Mouse (Mus musculus) liver, postnatal 0 days (tissue): ENCODE measurements at regions not wholly inside any gene's neighbourhood (a gene's known extent, or its start where the extent isn't known, plus 50 kb on each side); places are given as distances from the start of the nearest gene placed in this dataset.

Source experiments
- ATAC-seq: fragments of 200-750 bp; cut with Nextera tagmentation; 2 replicates; pipeline ENCODE4 v1.8.0; 2017; ENCODE audit warnings: mild to moderate bottlenecking, moderate library complexity
- DNase-seq: peaks from one replicate; pipeline ENCODE4 v3.0.0-alpha.2; 2016
- H3K27ac ChIP-seq: fragments of 300-500 bp; sonication (generic); 2 replicates; pipeline ENCODE4 v1.5.1; 2014; ENCODE audit warnings: antibody characterized with exemption, moderate library complexity, mild to moderate bottlenecking, low read depth
- H3K27me3 ChIP-seq: fragments of 300-500 bp; sonication (generic); 2 replicates; pipeline ENCODE4 v1.6.1; 2014; ENCODE audit warnings: low read length, control low read depth, mixed read lengths; ENCODE audit not compliant: insufficient read depth
- H3K36me3 ChIP-seq: fragments of 300-500 bp; sonication (generic); replicated peaks from 2 replicates; pipeline ENCODE4 v1.6.1; 2014; ENCODE audit warnings: mild to moderate bottlenecking, control low read depth, low read length, moderate library complexity, mixed read lengths; ENCODE audit not compliant: insufficient read depth
- H3K4me1 ChIP-seq: fragments of 300-500 bp; sonication (generic); 2 replicates; pipeline ENCODE4 v1.6.1; 2014; ENCODE audit warnings: antibody characterized with exemption, mild to moderate bottlenecking, control low read depth; ENCODE audit not compliant: insufficient read depth
- H3K4me2 ChIP-seq: fragments of 300-500 bp; sonication (generic); 2 replicates; pipeline ENCODE4 v1.6.1; 2014; ENCODE audit warnings: low read depth, mild to moderate bottlenecking, low read length, moderate library complexity, mixed read lengths
- H3K4me3 ChIP-seq: fragments of 300-500 bp; sonication (generic); 2 replicates; pipeline ENCODE4 v1.5.1; 2014; ENCODE audit warnings: low read depth, low read length
- H3K9ac ChIP-seq: fragments of 300-500 bp; sonication (generic); replicated peaks from 2 replicates; pipeline ENCODE4 v1.6.1; 2014; ENCODE audit warnings: mild to moderate bottlenecking, moderate library complexity
- H3K9me3 ChIP-seq: fragments of 300-500 bp; sonication (generic); 2 replicates; pipeline ENCODE4 v1.6.1; 2016; ENCODE audit warnings: mild to moderate bottlenecking, control low read depth, low read length, mixed read lengths
- CTCF ChIP-seq: sonication (generic); IDR thresholded peaks from 2 replicates; pipeline ENCODE4 v1.5.1; 2016; ENCODE audit warnings: antibody characterized with exemption, low read depth
- EP300 ChIP-seq: IDR thresholded peaks from 2 replicates; pipeline ENCODE4 v1.6.1; 2016; ENCODE audit warnings: antibody characterized with exemption, low read depth, mild to moderate bottlenecking
- WGBS: fragments of 180-500 bp; shearing (Covaris S2); extraction: QIAGEN DNeasy Blood & Tissue Kit; methylation state at CpG from one replicate; pipeline ENCODE4 v1.1.7; 2014; ENCODE audit not compliant: insufficient replicate concordance; 5-methylcytosine and 5-hydroxymethylcytosine counted together

DNA sequence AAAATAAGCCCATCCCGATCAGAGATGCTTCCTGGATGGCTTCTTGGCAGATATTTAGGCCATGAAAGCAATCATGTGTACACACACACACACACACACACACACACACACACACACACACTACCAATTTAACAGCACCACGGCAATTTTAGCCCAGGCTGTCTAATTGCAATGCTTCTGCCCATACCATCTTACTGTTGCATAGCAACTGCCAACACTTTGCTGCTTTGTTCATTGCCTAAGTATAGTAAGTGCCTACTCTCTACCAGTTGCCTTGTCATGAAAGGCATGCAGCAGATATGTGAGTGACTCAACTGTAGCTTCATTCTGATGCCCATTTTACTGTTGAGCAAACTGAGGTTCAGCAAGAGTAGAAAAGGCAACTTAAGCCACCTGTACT lies 428.0 kb upstream of the Ercc4 start:
- no peaks in the 10 kb centered on the region for H3K36me3 ChIP-seq
- no peaks in the 10 kb centered on the region for H3K27me3 ChIP-seq
- DNase-seq = no peak
- no peaks in the 10 kb centered on the region for H3K4me1 ChIP-seq
- no peak for ATAC-seq
- TF ChIP-seq CTCF (no peak), EP300 (no peak)
- no peak overlapping the region for H3K9ac ChIP-seq
- H3K27ac ChIP-seq = no peak overlapping the region
- no peaks in the 10 kb centered on the region for H3K9me3 ChIP-seq
- 79% methylated on average over 2 of the region's 2 CpGs for WGBS
- no peak overlapping the region for H3K4me2 ChIP-seq
- H3K4me3 ChIP-seq = no peak overlapping the region

DNA sequence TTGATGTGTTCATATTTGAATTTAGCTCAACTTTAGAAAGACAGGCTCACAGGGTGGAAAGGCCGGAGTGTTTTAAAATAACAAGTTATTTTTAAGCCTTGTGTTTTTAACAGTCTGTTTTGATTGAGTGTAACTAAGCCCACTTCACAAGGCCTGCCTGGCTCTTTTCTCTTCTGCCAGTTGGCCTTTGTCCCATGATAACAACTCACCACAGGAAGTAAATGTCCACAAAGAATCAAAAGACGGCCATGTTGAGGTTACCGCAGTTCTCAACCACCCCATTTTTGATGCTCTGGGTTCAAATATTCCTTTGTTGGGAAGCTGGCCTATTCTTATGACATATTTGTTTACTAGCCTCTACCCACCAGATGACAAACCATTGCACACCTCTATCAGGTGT lies 423.7 kb upstream of the Ercc4 start:
- no peak for ATAC-seq
- H3K4me1 ChIP-seq = no peaks in the 10 kb centered on the region
- H3K9ac ChIP-seq = no peak overlapping the region
- no peak overlapping the region for H3K4me3 ChIP-seq
- H3K9me3 ChIP-seq = no peaks in the 10 kb centered on the region
- 70% methylated on average over 3 of the region's 3 CpGs for WGBS
- no peak for TF ChIP-seq EP300
- no peak for TF ChIP-seq CTCF
- no peaks in the 10 kb centered on the region for H3K27me3 ChIP-seq
- no peak for DNase-seq
- H3K4me2 ChIP-seq = no peak overlapping the region
- no peak overlapping the region for H3K27ac ChIP-seq
- no peaks in the 10 kb centered on the region for H3K36me3 ChIP-seq

GRCm38 (mm10) chr16:12691776-12692175 lies 417.7 kb upstream of the Ercc4 start:
- 28% methylated on average over 3 of the region's 3 CpGs for WGBS
- ATAC-seq = no peak
- H3K9me3 ChIP-seq = no peaks in the 10 kb centered on the region

DNA sequence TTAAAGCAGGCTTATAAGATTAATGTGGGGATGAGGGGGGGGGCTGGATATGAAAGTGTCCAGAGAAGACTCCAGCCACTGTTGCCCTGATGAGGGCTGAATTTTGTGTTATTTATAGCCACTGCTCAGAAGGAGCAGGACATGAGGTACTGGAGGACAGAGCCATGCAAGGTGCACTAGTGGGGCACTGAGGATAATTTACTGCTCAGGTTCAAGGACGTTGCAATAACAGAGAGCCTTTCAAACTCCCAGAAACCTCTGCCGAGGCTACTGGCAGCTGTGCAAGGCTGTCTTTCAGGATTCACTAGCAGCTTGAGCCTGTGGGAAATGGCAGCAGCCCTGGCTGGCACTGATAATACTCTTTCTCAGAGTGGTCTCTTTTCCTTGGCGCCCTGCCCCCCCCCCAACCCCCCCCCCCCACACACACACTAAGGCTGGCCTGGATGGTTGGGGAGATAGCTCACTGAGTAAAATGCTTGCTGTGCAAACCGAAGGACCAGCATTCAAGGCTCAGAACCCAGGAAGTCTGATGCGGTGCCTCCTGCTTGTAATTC lies 416.7 kb upstream of the Ercc4 start:
- Histone ChIP-seq H3K27ac (no peak overlapping the region), H3K36me3 (no peaks in the 10 kb centered on the region), H3K4me3 (no peak overlapping the region), H3K27me3 (no peaks in the 10 kb centered on the region), H3K4me2 (no peak overlapping the region), H3K9me3 (no peaks in the 10 kb centered on the region), H3K4me1 (no peaks in the 10 kb centered on the region), H3K9ac (no peak overlapping the region)
- WGBS = 42% methylated on average over 5 of the region's 5 CpGs
- DNase-seq (no peak), ATAC-seq (no peak)
- TF ChIP-seq EP300 (no peak), CTCF (no peak)

More at GRCm38 (mm10) chr16:12691776-12692175, 417.7 kb upstream of the Ercc4 start:
- Histone ChIP-seq H3K4me3 (no peak overlapping the region), H3K27me3 (no peaks in the 10 kb centered on the region), H3K36me3 (no peaks in the 10 kb centered on the region), H3K4me2 (no peak overlapping the region), H3K9ac (no peak overlapping the region), H3K27ac (no peak overlapping the region), H3K4me1 (no peaks in the 10 kb centered on the region)
- DNase-seq = no peak
- TF ChIP-seq EP300 (no peak), CTCF (no peak)

GRCm38 (mm10) chr16:12693346-12693745 lies 416.1 kb upstream of the Ercc4 start:
- Histone ChIP-seq H3K9ac (no peak overlapping the region), H3K36me3 (no peaks in the 10 kb centered on the region), H3K27ac (no peak overlapping the region), H3K9me3 (no peaks in the 10 kb centered on the region), H3K4me1 (no peaks in the 10 kb centered on the region), H3K27me3 (no peaks in the 10 kb centered on the region), H3K4me3 (no peak overlapping the region), H3K4me2 (no peak overlapping the region)
- ATAC-seq (no peak), DNase-seq (no peak)
- TF ChIP-seq EP300 (no peak), CTCF (no peak)
- WGBS = 56% methylated on average over 7 of the region's 7 CpGs

- ATAC-seq = no peak
- H3K4me1 ChIP-seq = no peaks in the 10 kb centered on the region
- H3K4me3 ChIP-seq = no peak overlapping the region
- 66% methylated on average over 3 of the region's 3 CpGs for WGBS
- no peak overlapping the region for H3K4me2 ChIP-seq
- TF ChIP-seq CTCF (no peak), EP300 (no peak)
- H3K27me3 ChIP-seq = no peaks in the 10 kb centered on the region
- DNase-seq = no peak
- H3K9ac ChIP-seq = no peak overlapping the region
- no peaks in the 10 kb centered on the region for H3K9me3 ChIP-seq
- H3K36me3 ChIP-seq = no peaks in the 10 kb centered on the region
- no peak overlapping the region for H3K27ac ChIP-seq
These were observed 414.8 kb upstream of the Ercc4 start for GRCm38 (mm10) chr16:12694646-12695045.
